Mouse (Mus musculus): ENCODE data around the gene Arvcf.

The Arvcf gene

GRCm38 (mm10) chr16:18436128-18436527 is 88.1 kb downstream of the Arvcf start:
- DNase-seq, result no peak

DNA sequence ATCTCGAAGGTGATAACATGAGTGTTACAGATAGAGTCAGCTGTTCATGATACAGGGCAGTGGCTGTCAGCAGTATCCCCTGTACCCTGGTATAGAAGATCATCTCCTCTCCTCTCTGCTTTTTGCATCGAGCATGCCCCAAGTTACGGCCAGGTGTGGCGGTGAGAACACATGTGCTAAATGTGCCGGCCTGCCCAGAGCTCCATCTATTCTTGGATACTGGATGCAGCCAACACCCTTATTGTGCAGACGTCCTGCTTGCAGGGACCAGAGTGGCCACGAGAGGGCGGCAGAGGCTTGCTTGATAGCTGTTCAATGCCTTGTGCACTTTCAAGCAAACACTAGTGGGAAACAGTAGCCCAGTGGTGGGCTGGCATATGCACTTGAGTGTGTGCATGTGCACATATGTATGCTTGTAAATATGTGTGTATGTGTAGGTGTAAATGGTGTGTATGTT is 95.4 kb downstream of the Arvcf start:
- DNase-seq, result peak; percentile 98

- no peak for DNase-seq
Observed at GRCm38 (mm10) chr16:18447243-18447642, 99.3 kb downstream of the Arvcf start.

DNA sequence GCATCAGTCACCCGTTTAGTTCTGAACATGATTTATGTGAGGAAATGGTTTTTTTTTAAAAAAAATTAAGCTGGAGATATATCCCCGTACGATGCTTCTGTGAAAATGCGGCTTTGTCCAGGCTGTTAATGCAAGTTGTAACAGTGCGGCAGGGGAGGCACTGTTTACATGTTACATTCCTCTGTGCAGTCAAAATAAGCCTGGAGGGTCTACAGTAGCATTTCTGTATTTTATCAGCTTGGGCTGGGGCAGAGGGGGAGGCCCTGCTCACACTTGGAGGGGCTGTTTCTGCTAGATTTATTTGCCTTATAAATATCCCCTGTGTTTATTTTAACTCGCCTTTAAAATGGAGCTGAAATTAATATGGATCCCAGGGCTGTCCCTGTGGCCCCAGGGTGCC is 100.1 kb downstream of the Arvcf start:
- no peak for DNase-seq

GRCm38 (mm10) chr16:18449005-18449404 is 101.0 kb downstream of the Arvcf start:
- no peak for DNase-seq

DNA sequence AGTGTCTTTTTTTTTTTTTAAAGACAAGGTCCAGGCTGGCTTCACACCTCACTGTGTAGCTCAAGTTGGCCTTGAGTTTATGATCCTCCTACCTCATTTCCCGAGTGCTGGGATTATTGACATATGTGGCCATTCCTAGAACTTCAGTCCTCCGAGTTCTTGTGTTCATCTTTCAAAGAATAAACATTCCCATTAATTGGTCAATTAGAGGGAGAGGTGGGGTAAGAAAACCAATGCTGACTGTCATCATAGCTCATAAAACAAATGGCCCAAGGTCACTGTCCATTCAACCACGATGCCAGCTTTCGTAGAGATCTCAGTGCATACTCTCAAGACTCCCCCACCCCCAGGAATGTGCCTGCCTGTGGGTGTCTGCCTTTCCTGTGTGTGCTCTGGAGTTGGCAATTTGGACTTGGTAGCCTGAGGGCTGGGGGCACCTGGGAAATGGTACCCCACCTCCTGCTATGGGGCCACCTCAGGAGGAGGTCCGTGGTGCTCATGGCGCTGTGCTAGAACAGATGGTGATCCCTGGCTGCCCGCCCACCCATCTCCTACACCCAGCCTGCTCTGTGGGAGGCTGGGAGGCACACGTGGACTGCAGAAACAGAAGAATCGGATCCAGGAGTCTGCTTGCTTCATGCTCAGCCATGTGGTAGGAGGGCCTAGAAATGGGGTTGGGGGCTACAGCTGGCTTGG is 103.7 kb downstream of the Arvcf start:
- no peak for DNase-seq

- DNase-seq, result no peak
Observed at GRCm38 (mm10) chr16:18452361-18452862, 104.4 kb downstream of the Arvcf start.

DNA sequence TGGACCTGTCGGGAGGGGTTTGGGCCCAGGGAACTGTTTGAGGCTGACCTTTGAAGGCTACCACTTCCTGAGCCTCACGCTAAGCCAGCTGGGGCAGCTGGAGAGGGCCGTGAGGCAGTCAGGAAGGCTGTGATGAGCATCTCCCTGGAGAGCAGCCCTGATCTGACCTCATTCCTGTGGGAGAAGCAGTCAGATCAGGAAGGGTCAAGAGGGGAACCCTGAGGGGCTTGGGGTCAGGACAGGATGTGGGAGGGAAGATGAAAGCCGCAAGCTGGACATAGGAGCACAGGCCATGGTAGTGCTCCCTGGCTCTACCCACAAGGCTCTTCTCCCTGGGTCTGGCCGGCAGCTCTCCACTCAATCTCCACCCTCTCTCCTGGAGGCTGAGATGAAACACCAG is 105.9 kb downstream of the Arvcf start:
- no peak for DNase-seq

DNA sequence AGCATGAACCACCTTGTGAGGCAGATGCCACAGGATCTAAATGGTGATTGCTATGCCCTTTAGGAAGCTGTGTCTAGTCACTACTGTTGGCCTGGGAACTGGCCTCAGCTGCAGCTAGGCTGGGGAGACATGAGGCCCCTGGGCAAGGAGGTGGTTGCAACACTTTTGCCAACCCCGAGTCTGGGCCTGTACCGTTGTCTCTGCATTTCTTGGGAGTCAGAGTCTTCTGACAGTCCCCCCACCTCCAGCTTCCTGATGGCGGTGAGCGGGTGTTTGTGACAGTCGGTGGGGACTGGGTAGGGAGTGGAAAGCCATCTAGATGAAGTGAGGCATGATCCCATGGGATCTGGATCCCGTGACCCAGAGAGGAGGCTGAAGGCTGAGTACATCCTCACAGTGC is 107.4 kb downstream of the Arvcf start:
- DNase-seq, result no peak

Data from lung, postnatal 36 days (tissue).